Comparison of ENCODE assay signal across 9 mouse cellular contexts in the genomic region with DNA sequence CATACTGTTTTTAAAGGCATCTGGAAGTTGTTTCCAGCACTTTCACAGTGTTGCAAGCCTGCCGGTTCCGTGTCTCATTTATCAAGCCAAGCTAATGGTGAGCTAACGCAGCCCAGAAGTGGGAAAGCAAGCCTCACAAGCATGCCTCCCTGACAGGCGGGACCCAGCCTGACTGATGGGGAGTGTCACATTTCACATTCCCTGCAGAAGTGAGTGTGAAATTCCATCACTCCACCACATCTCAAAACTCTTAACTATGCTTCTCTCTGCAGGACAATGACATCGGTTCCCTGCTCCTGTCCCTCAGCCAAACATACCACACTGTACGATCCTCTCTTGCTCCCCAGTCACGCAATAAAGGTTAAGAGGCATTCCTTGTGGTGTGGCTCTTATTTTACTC. TPM values are rescaled to one million over a fixed set of nuclear protein-coding genes. Genes with fewer than 3 reads are reported as not detected.
A peak's percentile ranks its signal among the peaks of the same experiment; 100 is the strongest.
DNase-seq lines count a peak whose midpoint lies in the region; ATAC-seq and TF ChIP-seq lines count a peak whose summit lies in the region.
"Had no signal": no experiment of that assay in that cellular context is flagged by ENCODE, and none has a peak within 500 bp of the region (broad histone marks: within the 10 kb centered on the region; RNA-seq: fewer than 3 reads in every experiment).

No protein-coding gene starts in this region.

- WGBS in embryonic facial prominence, embryonic 12.5 days: 5% methylated on average over 7 of the region's 7 CpGs
- 9% methylated on average over 7 of the region's 7 CpGs for WGBS in intestine, embryonic 14.5 days
- WGBS in midbrain, embryonic 13.5 days: 44% methylated on average over 7 of the region's 7 CpGs

- no peak for ATAC-seq in embryonic facial prominence, embryonic 12.5 days (ENCODE audit: insufficient number of reproducible peaks, insufficient read depth, low FRiP score, low TSS enrichment)
- peak; percentile 65; the same call in 1 of the 2 replicates for ATAC-seq in intestine, embryonic 14.5 days (replicated peaks; ENCODE audit: low FRiP score, low TSS enrichment, low read depth)
- no peak for ATAC-seq in midbrain, embryonic 13.5 days

- no peaks in the 10 kb centered on the region for H3K27me3 ChIP-seq in embryonic facial prominence, embryonic 12.5 days
- H3K27me3 ChIP-seq in intestine, embryonic 14.5 days (replicated peaks; ENCODE audit: control insufficient read depth, insufficient read depth, low read length): no peaks in the 10 kb centered on the region
- H3K27me3 ChIP-seq in midbrain, embryonic 13.5 days: no peaks in the 10 kb centered on the region

- DNase-seq in heart, adult 11 months: peak; percentile 94
- DNase-seq in heart, postnatal 25 days (ENCODE audit: low spot score): no peak
- DNase-seq in intestine, embryonic 14.5 days (ENCODE audit: low spot score): peak; percentile 75
- peak; percentile 14 for DNase-seq in lung, postnatal 25 days (ENCODE audit: low spot score)
- no peak for DNase-seq in gastrocnemius, adult 2 months
- no peak for DNase-seq in urinary bladder, postnatal 36 days (ENCODE audit: low spot score in 2 of 2)

- peaks cover 17% of the 10 kb centered on the region for H3K4me1 ChIP-seq in embryonic facial prominence, embryonic 12.5 days
- peaks cover 25% of the 10 kb centered on the region for H3K4me1 ChIP-seq in intestine, embryonic 14.5 days (replicated peaks; ENCODE audit: control insufficient read depth, insufficient read depth, low read length)
- H3K4me1 ChIP-seq in midbrain, embryonic 13.5 days (replicated peaks): peaks cover 19% of the 10 kb centered on the region

- no peaks in the 10 kb centered on the region for H3K36me3 ChIP-seq in embryonic facial prominence, embryonic 12.5 days
- no peaks in the 10 kb centered on the region for H3K36me3 ChIP-seq in intestine, embryonic 14.5 days (ENCODE audit: control insufficient read depth, insufficient read depth, low read length)
- H3K36me3 ChIP-seq in midbrain, embryonic 13.5 days: no peaks in the 10 kb centered on the region

- no peak overlapping the region for H3K4me3 ChIP-seq in embryonic facial prominence, embryonic 12.5 days
- no peak overlapping the region for H3K4me3 ChIP-seq in intestine, embryonic 14.5 days (ENCODE audit: low read depth, low read length)
- H3K4me3 ChIP-seq in midbrain, embryonic 13.5 days (replicated peaks): no peak overlapping the region
- no peak overlapping the region for H3K4me3 ChIP-seq in gastrocnemius, adult 2 months

- H3K4me2 ChIP-seq in embryonic facial prominence, embryonic 12.5 days (replicated peaks): peak overlapping the region; percentile 23
- peak overlapping the region; percentile 40 for H3K4me2 ChIP-seq in intestine, embryonic 14.5 days (ENCODE audit: low read length)
- H3K4me2 ChIP-seq in midbrain, embryonic 13.5 days (replicated peaks): no peak overlapping the region

- intact Hi-C loops in heart, postnatal 25 days (cut with DNase I): no loop called here
- intact Hi-C loops in gastrocnemius, adult 2 months (cut with DNase I): no loop called here

- TF ChIP-seq CTCF in gastrocnemius, adult 2 months (IDR thresholded peaks at IDR 0.05): no peak

- no peak overlapping the region for H3K9ac ChIP-seq in embryonic facial prominence, embryonic 12.5 days
- no peak overlapping the region for H3K9ac ChIP-seq in intestine, embryonic 14.5 days (ENCODE audit: low read length)
- H3K9ac ChIP-seq in midbrain, embryonic 13.5 days (replicated peaks): no peak overlapping the region

- no peaks in the 10 kb centered on the region for H3K9me3 ChIP-seq in embryonic facial prominence, embryonic 12.5 days
- no peaks in the 10 kb centered on the region for H3K9me3 ChIP-seq in intestine, embryonic 14.5 days (ENCODE audit: control insufficient read depth, low read length)
- H3K9me3 ChIP-seq in midbrain, embryonic 13.5 days: no peaks in the 10 kb centered on the region

- H3K27ac ChIP-seq in embryonic facial prominence, embryonic 12.5 days: peak overlapping the region; percentile 63
- peak overlapping the region; percentile 51 for H3K27ac ChIP-seq in intestine, embryonic 14.5 days (ENCODE audit: low read depth)
- no peak overlapping the region for H3K27ac ChIP-seq in midbrain, embryonic 13.5 days
- no peak overlapping the region for H3K27ac ChIP-seq in gastrocnemius, adult 2 months

RNA-seq across cellular contexts. Expression of gene Fig4, which starts 10.0 kb away (rescaled TPM):
- 10 to 100 TPM; 23.1 to 23.4 TPM for total RNA-seq in heart, postnatal 25 days (2021)
- polyA plus RNA-seq in embryonic facial prominence, embryonic 12.5 days (2016; fragmentation: Nextera tagmentation; extraction: Ambion mirVana): 13.3 and 15.2 TPM in 2 replicates
- 20.4 and 21.0 TPM in 2 replicates for polyA plus RNA-seq in intestine, embryonic 14.5 days (2014; fragmentation: Nextera tagmentation; extraction: Ambion mirVana)
- polyA plus RNA-seq in midbrain, embryonic 13.5 days (2015; fragmentation: Nextera tagmentation; extraction: Ambion mirVana): 25.9 and 27.9 TPM in 2 replicates
- 1 to 10 TPM; 6.1 to 6.8 TPM for total RNA-seq in gastrocnemius, adult 2 months (2021)

RNA-seq across cellular contexts. Expression of gene Ak9, which starts 10.8 kb away (rescaled TPM):
- total RNA-seq in heart, postnatal 25 days (2021): not detected
- polyA plus RNA-seq in embryonic facial prominence, embryonic 12.5 days (2016; fragmentation: Nextera tagmentation; extraction: Ambion mirVana): 0.04 TPM in 1 of 2 replicates, not detected in the other
- polyA plus RNA-seq in intestine, embryonic 14.5 days (2014; fragmentation: Nextera tagmentation; extraction: Ambion mirVana): 0.03 and 0.04 TPM in 2 replicates
- polyA plus RNA-seq in midbrain, embryonic 13.5 days (2015; fragmentation: Nextera tagmentation; extraction: Ambion mirVana): 0.10 and 0.17 TPM in 2 replicates
- total RNA-seq in gastrocnemius, adult 2 months (2021): not detected
- total RNA-seq: hematopoietic stem cell, adult 5-6 weeks had no signal

Comparison
In these comparisons a context has a peak if more than half of its experiments do, and no peak if none do; other contexts are left out.
1. DNase-seq: peak in heart, adult 11 months (single experiment), intestine, embryonic 14.5 days (single experiment) and lung, postnatal 25 days (single experiment); none in heart, postnatal 25 days (single experiment), gastrocnemius, adult 2 months (single experiment) and urinary bladder, postnatal 36 days (0 of 2).
2. H3K27ac ChIP-seq: peak in embryonic facial prominence, embryonic 12.5 days (single experiment) and intestine, embryonic 14.5 days (single experiment); none in midbrain, embryonic 13.5 days (single experiment) and gastrocnemius, adult 2 months (single experiment).